Mouse (Mus musculus): Measurements from ENCODE around the gene Psmc3ip.

The Psmc3ip gene

GRCm38 (mm10) chr11:101062165-101062884 lies 32.9 kb downstream of the Psmc3ip start:
- in situ Hi-C loops (cut with MboI; ENCODE audit: low pct_unique_long_range_greater_than_20kb in 1 of 2, low sequenced_read_pairs in 2 of 2, unreplicated experiment in 1 of 2), result loop anchor here (25.0 kb wide), 1 partner anchor 200 kb away; the partner anchor contains the start of genes Stat5a (in 2 of the 2) and Stat5b (in 2 of the 2)

GRCm38 (mm10) chr11:101061049-101061448 lies 34.2 kb downstream of the Psmc3ip start:
- in situ Hi-C loops (cut with MboI; ENCODE audit: low pct_unique_long_range_greater_than_20kb in 1 of 2, low sequenced_read_pairs in 2 of 2, unreplicated experiment in 1 of 2), result loop anchor here (25.0 kb wide), 1 partner anchor 199 kb away; the partner anchor contains the start of genes Stat5a (in 2 of the 2) and Stat5b (in 2 of the 2)

- in situ Hi-C loops (cut with MboI; ENCODE audit: low pct_unique_long_range_greater_than_20kb in 1 of 2, low sequenced_read_pairs in 2 of 2, unreplicated experiment in 1 of 2), result loop anchor here (25.0 kb wide), 1 partner anchor 198 kb away; the partner anchor contains the start of genes Stat5a (in 2 of the 2) and Stat5b (in 2 of the 2)
Observed at GRCm38 (mm10) chr11:101060126-101060525, 35.1 kb downstream of the Psmc3ip start.

GRCm38 (mm10) chr11:101059473-101059872 lies 35.8 kb downstream of the Psmc3ip start:
- in situ Hi-C loops (cut with MboI; ENCODE audit: low pct_unique_long_range_greater_than_20kb in 1 of 2, low sequenced_read_pairs in 2 of 2, unreplicated experiment in 1 of 2), result loop anchor here (5.0 to 25.0 kb wide), 2 partner anchors 77 to 197 kb away; partner anchors contain the start of genes Stat5a (in 2 of the 2) and Stat5b (in 2 of the 2)

- in situ Hi-C loops (cut with MboI; ENCODE audit: low pct_unique_long_range_greater_than_20kb in 1 of 2, low sequenced_read_pairs in 2 of 2, unreplicated experiment in 1 of 2), result loop anchor here (5.0 to 25.0 kb wide), 2 partner anchors 76 to 196 kb away; partner anchors contain the start of genes Stat5a (in 2 of the 2) and Stat5b (in 2 of the 2)
Observed at GRCm38 (mm10) chr11:101058726-101059125, 36.5 kb downstream of the Psmc3ip start.

GRCm38 (mm10) chr11:101057860-101058259 lies 37.4 kb downstream of the Psmc3ip start:
- in situ Hi-C loops (cut with MboI; ENCODE audit: low pct_unique_long_range_greater_than_20kb in 1 of 2, low sequenced_read_pairs in 2 of 2, unreplicated experiment in 1 of 2), result loop anchor here (5.0 to 25.0 kb wide), 2 partner anchors 76 to 196 kb away; partner anchors contain the start of genes Stat5a (in 2 of the 2) and Stat5b (in 2 of the 2)

- in situ Hi-C loops (cut with MboI; ENCODE audit: low pct_unique_long_range_greater_than_20kb in 1 of 2, low sequenced_read_pairs in 2 of 2, unreplicated experiment in 1 of 2), result loop anchor here (5.0 to 25.0 kb wide), 2 partner anchors 75 to 195 kb away; partner anchors contain the start of genes Stat5a (in 2 of the 2) and Stat5b (in 2 of the 2)
Observed at GRCm38 (mm10) chr11:101056885-101057284, 38.4 kb downstream of the Psmc3ip start.

- in situ Hi-C loops (cut with MboI; ENCODE audit: low pct_unique_long_range_greater_than_20kb in 1 of 2, low sequenced_read_pairs in 2 of 2, unreplicated experiment in 1 of 2), result loop anchor here (5.0 to 25.0 kb wide), 2 partner anchors 73 to 193 kb away; partner anchors contain the start of genes Stat5a (in 2 of the 2) and Stat5b (in 2 of the 2)
Observed at GRCm38 (mm10) chr11:101055418-101055817, 39.8 kb downstream of the Psmc3ip start.

- in situ Hi-C loops (cut with MboI; ENCODE audit: low pct_unique_long_range_greater_than_20kb in 1 of 2, low sequenced_read_pairs in 2 of 2, unreplicated experiment in 1 of 2), result loop anchor here (25.0 kb wide), 1 partner anchor 192 kb away; the partner anchor contains the start of genes Stat5a (in 2 of the 2) and Stat5b (in 2 of the 2)
Observed at GRCm38 (mm10) chr11:101053974-101054373, 41.3 kb downstream of the Psmc3ip start.

- in situ Hi-C loops (cut with MboI; ENCODE audit: low pct_unique_long_range_greater_than_20kb in 1 of 2, low sequenced_read_pairs in 2 of 2, unreplicated experiment in 1 of 2), result loop anchor here (25.0 kb wide), 1 partner anchor 191 kb away; the partner anchor contains the start of genes Stat5a (in 2 of the 2) and Stat5b (in 2 of the 2)
Observed at GRCm38 (mm10) chr11:101052751-101053473, 42.3 kb downstream of the Psmc3ip start.

- in situ Hi-C loops (cut with MboI; ENCODE audit: low pct_unique_long_range_greater_than_20kb in 1 of 2, low sequenced_read_pairs in 2 of 2, unreplicated experiment in 1 of 2), result loop anchor here (25.0 kb wide), 1 partner anchor 189 kb away; the partner anchor contains the start of genes Stat5a (in 2 of the 2) and Stat5b (in 2 of the 2)
Observed at GRCm38 (mm10) chr11:101051617-101052016, 43.6 kb downstream of the Psmc3ip start.

- in situ Hi-C loops (cut with MboI; ENCODE audit: low pct_unique_long_range_greater_than_20kb in 1 of 2, low sequenced_read_pairs in 2 of 2, unreplicated experiment in 1 of 2), result loop anchor here (25.0 kb wide), 1 partner anchor 189 kb away; the partner anchor contains the start of genes Stat5a (in 2 of the 2) and Stat5b (in 2 of the 2)
Observed at GRCm38 (mm10) chr11:101051051-101051493, 44.2 kb downstream of the Psmc3ip start.

GRCm38 (mm10) chr11:101050359-101050758 lies 44.9 kb downstream of the Psmc3ip start:
- in situ Hi-C loops (cut with MboI; ENCODE audit: low pct_unique_long_range_greater_than_20kb in 1 of 2, low sequenced_read_pairs in 2 of 2, unreplicated experiment in 1 of 2), result loop anchor here (25.0 kb wide), 1 partner anchor 188 kb away; the partner anchor contains the start of genes Stat5a (in 2 of the 2) and Stat5b (in 2 of the 2)

- in situ Hi-C loops (cut with MboI; ENCODE audit: low pct_unique_long_range_greater_than_20kb in 1 of 2, low sequenced_read_pairs in 2 of 2, unreplicated experiment in 1 of 2), result no loop called here
Observed at GRCm38 (mm10) chr11:101047502-101047901, 47.7 kb downstream of the Psmc3ip start.

GRCm38 (mm10) chr11:101046440-101046839 lies 48.8 kb downstream of the Psmc3ip start:
- in situ Hi-C loops (cut with MboI; ENCODE audit: low pct_unique_long_range_greater_than_20kb in 1 of 2, low sequenced_read_pairs in 2 of 2, unreplicated experiment in 1 of 2), result no loop called here

- in situ Hi-C loops (cut with MboI; ENCODE audit: low pct_unique_long_range_greater_than_20kb in 1 of 2, low sequenced_read_pairs in 2 of 2, unreplicated experiment in 1 of 2), result no loop called here
Observed at GRCm38 (mm10) chr11:101045826-101046225, 49.4 kb downstream of the Psmc3ip start.

All from mouse embryonic stem cell (cell line).